Mouse (Mus musculus): Measurements from ENCODE around the gene Bcl2l12.

DNA sequence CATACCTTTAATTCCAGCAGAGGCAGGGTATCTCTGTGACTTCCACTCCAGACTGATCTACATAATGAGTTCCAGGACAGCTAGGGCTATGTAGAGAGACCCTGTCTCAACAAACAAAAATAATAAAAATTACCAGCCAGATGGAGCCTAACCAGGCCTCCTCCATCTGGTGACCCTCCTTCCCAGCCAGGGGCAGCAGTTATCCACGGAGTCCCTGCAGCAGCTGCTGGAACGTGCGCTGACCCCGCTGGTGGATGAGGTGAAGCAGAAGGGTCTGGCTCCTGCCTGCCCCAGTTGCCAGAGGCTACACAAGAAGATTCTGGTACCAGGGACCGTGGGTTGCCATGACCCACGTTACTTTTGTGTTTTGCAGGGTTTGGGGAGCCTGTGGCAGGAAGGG is 42.2 kb downstream of the Bcl2l12 start:
- TF ChIP-seq CTCF (IDR thresholded peaks at IDR 0.05; ENCODE audit: control insufficient read depth, insufficient read depth, insufficient read length) (no peak), USF1 (IDR thresholded peaks at IDR 0.05; ENCODE audit: low read depth) (no peak), MAX (IDR thresholded peaks at IDR 0.05) (no peak), MYOG (IDR thresholded peaks at IDR 0.05; ENCODE audit: control insufficient read depth, extremely low read depth, insufficient read length) (no peak), CEBPB (IDR thresholded peaks at IDR 0.05; ENCODE audit: low read depth) (no peak), MYOD1 (IDR thresholded peaks at IDR 0.05; ENCODE audit: control insufficient read depth, insufficient read length, low read depth) (no peak)

Measured in C2C12 (cell line).